Mouse (Mus musculus) cerebellum, postnatal 4 days (tissue): Measurements from ENCODE around the gene 9030612E09Rik.
A peak's percentile ranks its signal among the peaks of the same experiment; 100 is the strongest.

Source experiments
- DNase-seq, 2 experiments: peaks; one replicate each; pipeline ENCODE4 v3.0.0; 2022; ENCODE audit warnings: low spot score in 2 of 2, mixed read lengths in 1 of 2

Gene 9030612E09Rik

DNA sequence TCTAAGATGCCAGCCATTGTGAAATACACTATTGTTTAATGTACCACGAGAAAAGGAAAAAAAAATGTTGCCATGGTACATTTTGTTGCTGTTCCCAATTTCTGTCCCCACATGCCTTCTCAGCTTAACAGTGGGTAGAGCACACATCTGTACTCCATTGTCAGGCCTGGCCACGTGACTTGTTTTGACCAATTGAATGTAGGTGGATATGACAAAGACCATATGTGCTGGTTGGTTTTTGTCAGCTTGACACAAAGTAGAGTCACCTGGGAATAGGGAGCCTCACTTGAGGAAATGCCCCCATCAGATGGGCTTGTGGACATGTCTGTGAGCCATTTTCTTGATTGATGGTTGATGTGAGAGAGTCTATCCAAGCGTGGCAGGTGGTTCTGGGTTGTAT, 29.4 kb downstream of the 9030612E09Rik start:
- no peak for DNase-seq

- DNase-seq, result peak in 1 of 2 experiments; percentile 6
Measured at GRCm38 (mm10) chr10:43211866-43212265, 37.4 kb downstream of the 9030612E09Rik start.

DNA sequence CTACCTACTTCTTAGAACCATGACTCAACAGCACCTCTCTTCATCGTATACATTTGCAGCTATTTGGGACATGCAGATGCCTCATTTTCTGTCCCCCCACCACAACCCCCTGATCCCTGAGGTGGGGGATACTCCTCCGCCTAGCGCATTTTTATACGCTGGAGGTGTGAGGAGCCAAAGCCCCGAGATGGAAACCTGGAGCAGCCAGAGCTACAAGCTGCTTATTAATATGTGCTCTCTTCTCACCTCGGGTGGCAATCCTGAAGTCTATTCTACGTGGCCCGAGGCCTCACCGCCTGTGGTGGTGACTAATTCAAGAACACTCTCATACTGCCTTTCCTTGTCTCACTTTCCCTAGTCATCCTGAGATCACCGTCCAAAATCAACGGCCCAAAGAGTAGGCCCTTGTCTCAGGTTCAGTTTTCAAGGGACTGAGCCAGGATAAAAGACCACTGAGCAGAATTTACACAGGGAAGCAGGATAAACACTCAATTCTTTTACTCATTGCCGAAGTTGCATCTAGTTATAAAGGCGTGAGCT, 42.9 kb downstream of the 9030612E09Rik start:
- DNase-seq, result no peak

GRCm38 (mm10) chr10:43220479-43220878, 46.0 kb downstream of the 9030612E09Rik start:
- DNase-seq, result peak in 1 of 2 experiments; percentile 4

DNA sequence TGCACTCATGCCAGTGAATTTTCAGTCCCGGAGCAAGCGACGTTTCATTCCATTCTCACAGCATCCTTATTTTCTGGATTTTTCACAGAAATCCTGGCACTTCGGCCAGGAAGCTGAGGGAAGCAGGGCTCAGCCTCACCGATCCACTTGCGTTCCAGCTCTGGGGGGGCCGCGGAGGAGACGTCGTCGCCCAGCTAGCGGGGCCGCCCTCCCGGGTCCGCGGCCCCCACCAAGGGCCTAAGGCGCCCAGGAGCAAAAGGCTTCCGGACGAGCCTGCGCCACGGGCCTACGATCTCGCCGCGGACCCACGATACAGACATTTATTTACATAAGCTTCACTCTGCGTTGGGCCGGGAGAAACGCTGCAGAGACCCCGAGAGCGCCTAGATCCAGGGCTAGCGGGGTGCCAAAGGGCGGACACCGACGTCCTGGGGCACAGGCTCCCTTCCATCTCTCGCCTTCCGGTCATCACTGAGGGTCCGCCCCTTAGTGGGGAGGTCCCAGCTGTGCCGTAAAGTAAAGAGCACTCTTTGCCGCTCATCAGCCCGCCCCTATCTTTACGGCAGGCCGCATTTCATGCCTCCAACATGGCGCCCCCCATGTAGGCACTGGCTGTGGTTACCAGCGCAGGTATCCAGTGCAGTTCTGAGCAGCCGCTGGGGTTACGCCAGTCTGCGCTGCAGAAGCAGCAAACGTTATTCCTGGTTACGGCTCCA, 46.6 kb downstream of the 9030612E09Rik start, which contains the start of gene Pdss2:
Gene Pdss2, plus strand, starts transcription at position 577 of the 716 bp plus-strand sequence.
- DNase-seq, result peak; percentile 83 to 85

DNA sequence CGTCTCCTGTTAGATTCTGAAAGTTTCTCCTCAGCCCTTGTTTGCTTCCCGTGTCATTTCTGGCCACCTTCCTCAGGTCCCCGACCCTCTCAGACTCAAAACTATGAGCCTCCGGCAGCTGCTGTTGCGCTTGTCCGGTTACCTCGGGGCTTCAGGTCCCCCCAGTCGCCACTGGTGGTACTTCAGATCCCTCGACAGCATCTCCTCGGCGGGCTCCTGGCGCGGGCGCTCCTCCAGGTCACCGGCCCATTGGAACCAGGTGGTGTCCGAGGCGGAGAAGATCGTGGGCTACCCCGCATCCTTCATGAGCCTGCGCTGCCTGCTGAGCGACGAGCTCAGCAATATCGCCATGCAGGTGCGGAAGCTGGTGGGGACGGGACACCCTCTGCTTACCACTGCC, 47.2 kb downstream of the 9030612E09Rik start:
- DNase-seq, result no peak

DNA sequence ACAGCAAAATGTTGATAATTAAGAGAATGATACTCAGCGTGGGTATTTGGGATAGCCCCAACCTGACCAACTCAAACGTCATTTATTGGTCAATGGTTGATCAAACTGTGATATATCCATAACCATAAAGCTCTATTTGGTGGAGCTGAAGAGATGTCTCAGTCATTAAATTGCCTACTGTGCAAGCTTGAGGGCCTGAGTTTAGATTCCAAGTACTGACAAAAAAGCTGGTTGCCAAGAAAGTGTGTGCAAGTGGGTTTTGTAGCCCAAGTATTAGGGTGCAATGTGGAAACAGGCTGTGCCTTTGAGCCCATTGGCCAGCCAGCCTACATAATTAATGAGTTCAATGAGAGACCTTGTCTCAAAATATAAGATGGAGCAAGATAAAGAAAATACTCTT, 48.9 kb downstream of the 9030612E09Rik start:
- DNase-seq, result no peak
